Mouse (Mus musculus) lung, postnatal 0 days (tissue): ENCODE data around the gene Aldh3b2.

Experiments
- CTCF ChIP-seq: IDR thresholded peaks from 2 replicates; pipeline ENCODE4 v1.5.1; 2016; ENCODE audit warnings: antibody characterized with exemption, mild to moderate bottlenecking
- EP300 ChIP-seq: IDR thresholded peaks from 2 replicates; pipeline ENCODE4 v1.6.1; 2016; ENCODE audit warnings: antibody characterized with exemption, mild to moderate bottlenecking, control low read depth

- TF ChIP-seq CTCF = no peak
- TF ChIP-seq EP300 = no peak
Observed at GRCm38 (mm10) chr19:4005971-4006370, 33.8 kb downstream of the Aldh3b2 start.
